Mouse (Mus musculus) right cerebral cortex, adult 18-20 months (tissue): ENCODE measurements around the gene Foxp2.

Experiments
- DNase-seq: peaks from one replicate; pipeline ENCODE4 v3.0.0; 2022; ENCODE audit warnings: mixed read lengths

Foxp2 gene

GRCm38 (mm10) chr6:14901183-14901970 is at the start of gene Foxp2:
TSS of gene Foxp2 (plus strand) at chr6:14901349.
- DNase-seq = peak; percentile 21

- DNase-seq = no peak
These were observed 15.9 kb upstream of the Foxp2 start for GRCm38 (mm10) chr6:14885199-14885598.

- DNase-seq = no peak
These were observed 4.1 kb upstream of the Foxp2 start for GRCm38 (mm10) chr6:14897028-14897427.

GRCm38 (mm10) chr6:14898096-14898855 is 2.9 kb upstream of the Foxp2 start:
- DNase-seq = no peak

GRCm38 (mm10) chr6:14899021-14899610 is 2.0 kb upstream of the Foxp2 start:
- DNase-seq = no peak

GRCm38 (mm10) chr6:14899936-14900578 is 1.1 kb upstream of the Foxp2 start:
- DNase-seq = peak; percentile 3

GRCm38 (mm10) chr6:14900579-14901021 is 549 bp upstream of the Foxp2 start:
- DNase-seq = peak; percentile 49

- DNase-seq = no peak
These were observed 972 bp downstream of the Foxp2 start for GRCm38 (mm10) chr6:14901971-14902670.

GRCm38 (mm10) chr6:14903271-14903965 is 2.3 kb downstream of the Foxp2 start:
- no peak for DNase-seq

GRCm38 (mm10) chr6:14915066-14915465 is 13.9 kb downstream of the Foxp2 start:
- DNase-seq = no peak

GRCm38 (mm10) chr6:14922704-14923103 is 21.6 kb downstream of the Foxp2 start:
- no peak for DNase-seq

GRCm38 (mm10) chr6:14924976-14925489 is 23.9 kb downstream of the Foxp2 start:
- no peak for DNase-seq

- DNase-seq = peak; percentile 5
These were observed 49.9 kb downstream of the Foxp2 start for GRCm38 (mm10) chr6:14951060-14951459.

- no peak for DNase-seq
These were observed 51.6 kb downstream of the Foxp2 start for GRCm38 (mm10) chr6:14952731-14953130.

- DNase-seq = no peak
These were observed 75.9 kb downstream of the Foxp2 start for GRCm38 (mm10) chr6:14977042-14977441.

GRCm38 (mm10) chr6:14978201-14978600 is 77.1 kb downstream of the Foxp2 start:
- DNase-seq = no peak

GRCm38 (mm10) chr6:15008113-15008512 is 107.0 kb downstream of the Foxp2 start:
- no peak for DNase-seq

GRCm38 (mm10) chr6:15028488-15028887 is 127.3 kb downstream of the Foxp2 start:
- DNase-seq = no peak

GRCm38 (mm10) chr6:15029446-15030125 is 128.4 kb downstream of the Foxp2 start:
- DNase-seq = no peak

- DNase-seq = no peak
These were observed 162.1 kb downstream of the Foxp2 start for GRCm38 (mm10) chr6:15063246-15063645.

GRCm38 (mm10) chr6:15101548-15101947 is 200.4 kb downstream of the Foxp2 start:
- no peak for DNase-seq
